Mouse (Mus musculus): ENCODE data around the gene Mief1. TPM values are rescaled to one million over a fixed set of nuclear protein-coding genes. Genes with fewer than 3 reads are reported as not detected.
A peak's percentile ranks its signal among the peaks of the same experiment; 100 is the strongest.

Mief1 gene
- polyA plus RNA-seq, 1 experiment from 2014 or later = 12.6 TPM

DNA sequence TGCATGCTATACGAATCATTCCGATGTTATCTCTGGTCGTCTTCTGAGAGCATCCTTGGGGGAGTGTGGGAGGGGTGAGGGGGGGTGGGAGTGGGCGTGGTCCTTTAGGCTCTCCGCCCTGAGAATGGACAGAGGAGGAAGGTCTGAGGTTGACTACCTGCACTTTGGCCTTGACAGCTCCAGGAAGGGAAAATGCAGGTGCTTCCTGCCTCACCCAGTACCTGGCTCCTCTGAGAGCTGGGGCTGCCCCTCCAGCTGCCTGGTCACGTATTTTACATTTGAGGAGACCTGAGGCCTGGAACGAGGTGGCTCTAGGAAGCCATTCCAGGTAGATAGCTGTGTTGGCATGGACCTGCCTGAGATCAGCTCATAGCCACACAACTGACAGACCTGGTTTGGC, 41.0 kb upstream of the Mief1 start:
- no peaks in the 10 kb centered on the region for H3K9me3 ChIP-seq (ENCODE audit: control insufficient read depth, low read length)
- H3K36me3 ChIP-seq (ENCODE audit: control insufficient read depth, insufficient read depth, low read length) = 0 out of 2 replicates have a peak, but pooled peaks cover 2% of the 10 kb centered on the region
- TF ChIP-seq CTCF (IDR thresholded peaks at IDR 0.05; ENCODE audit: low read depth) (no peak), EP300 (optimal IDR thresholded peaks at IDR 0.05) (no peak)
- H3K4me2 ChIP-seq (replicated peaks; ENCODE audit: low read depth) = no peak overlapping the region; the same call in 1 of the 2 replicates
- H3K27me3 ChIP-seq (ENCODE audit: control insufficient read depth, insufficient read depth, low read length) = no peaks in the 10 kb centered on the region
- peak; percentile 45; the same call in 1 of the 2 replicates for ATAC-seq (ENCODE audit: low FRiP score, low TSS enrichment)
- no peak overlapping the region for H3K4me3 ChIP-seq (ENCODE audit: low read depth, low read length)
- no peak overlapping the region for H3K9ac ChIP-seq (ENCODE audit: low read length)
- peak; percentile 50 for DNase-seq (ENCODE audit: low spot score)
- peaks cover 5% of the 10 kb centered on the region; the same call in 1 of the 2 replicates for H3K4me1 ChIP-seq (replicated peaks; ENCODE audit: control insufficient read depth, insufficient read depth)
- WGBS = 64% methylated on average over 7 of the region's 7 CpGs
- H3K27ac ChIP-seq (replicated peaks) = peak overlapping the region; percentile 69

DNA sequence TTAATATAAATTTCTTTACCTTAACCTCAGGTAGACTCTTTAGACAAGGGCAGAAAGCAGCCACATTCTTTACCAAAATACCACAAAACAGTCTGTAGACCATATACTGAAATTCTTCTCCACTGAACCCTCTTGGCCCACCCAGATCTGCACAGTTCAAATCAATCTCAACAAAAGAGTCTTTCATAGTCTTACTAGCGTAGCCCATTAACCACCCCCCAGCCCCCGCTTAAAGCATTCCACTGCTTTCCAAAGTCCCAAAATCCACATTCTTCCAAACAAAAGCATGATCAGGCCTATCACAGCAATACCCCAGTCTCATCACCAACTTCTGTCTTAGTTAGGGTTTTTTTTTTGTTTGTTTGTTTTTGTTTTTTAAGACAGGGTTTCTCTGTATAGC, 34.3 kb upstream of the Mief1 start:
- ATAC-seq (ENCODE audit: low FRiP score, low TSS enrichment) = no peak

DNA sequence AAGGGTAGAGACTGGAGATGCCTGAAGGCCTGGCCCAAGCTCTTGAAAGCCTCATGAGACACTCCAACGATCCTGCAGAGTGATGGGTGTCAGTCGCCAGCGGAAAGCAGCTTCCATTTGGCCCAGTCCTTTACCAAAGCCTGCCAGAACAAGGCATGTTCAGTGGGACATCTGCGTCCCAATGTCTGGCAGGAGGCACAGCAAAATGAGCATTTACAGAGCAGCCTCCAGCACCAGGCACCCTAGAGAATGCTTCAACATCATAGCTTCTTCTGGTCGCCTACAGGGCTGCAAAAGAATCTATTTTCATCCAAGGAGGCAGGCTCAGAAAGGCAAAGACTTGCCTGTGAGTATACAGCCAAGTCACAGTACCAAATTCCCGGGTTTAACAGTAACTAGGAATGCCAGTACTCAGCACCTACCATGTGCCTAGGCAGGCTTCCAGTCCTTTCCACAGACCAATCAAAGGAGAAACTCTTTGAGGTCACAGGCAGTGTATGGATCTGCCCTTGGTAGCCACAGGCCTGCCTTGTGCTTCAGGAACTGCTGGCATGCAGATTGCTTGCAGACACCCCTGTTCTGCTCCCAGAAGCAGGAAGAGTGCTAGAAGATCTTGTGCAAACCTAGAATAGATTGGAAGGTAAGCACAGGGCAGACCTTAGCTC, 31.6 kb upstream of the Mief1 start:
- no peak overlapping the region for H3K9ac ChIP-seq (ENCODE audit: low read length)
- H3K4me2 ChIP-seq (replicated peaks; ENCODE audit: low read depth) = no peak overlapping the region
- no peak overlapping the region for H3K4me3 ChIP-seq (ENCODE audit: low read depth, low read length)
- no peaks in the 10 kb centered on the region for H3K4me1 ChIP-seq (replicated peaks; ENCODE audit: control insufficient read depth, insufficient read depth)
- H3K27ac ChIP-seq (replicated peaks) = no peak overlapping the region
- no peak for ATAC-seq (ENCODE audit: low FRiP score, low TSS enrichment)
- WGBS = 87% methylated on average over 6 of the region's 6 CpGs
- peaks cover 5% of the 10 kb centered on the region; the same call in 1 of the 2 replicates for H3K36me3 ChIP-seq (ENCODE audit: control insufficient read depth, insufficient read depth, low read length)
- no peaks in the 10 kb centered on the region for H3K27me3 ChIP-seq (ENCODE audit: control insufficient read depth, insufficient read depth, low read length)
- DNase-seq (ENCODE audit: low spot score) = no peak
- TF ChIP-seq EP300 (optimal IDR thresholded peaks at IDR 0.05) = no peak
- no peak for TF ChIP-seq CTCF (IDR thresholded peaks at IDR 0.05; ENCODE audit: low read depth)
- no peaks in the 10 kb centered on the region for H3K9me3 ChIP-seq (ENCODE audit: control insufficient read depth, low read length)

More for the DNA sequence above, 34.3 kb upstream of the Mief1 start:
- Histone ChIP-seq H3K9ac (ENCODE audit: low read length) (no peak overlapping the region), H3K9me3 (ENCODE audit: control insufficient read depth, low read length) (no peaks in the 10 kb centered on the region), H3K27ac (replicated peaks) (no peak overlapping the region), H3K36me3 (ENCODE audit: control insufficient read depth, insufficient read depth, low read length) (0 out of 2 replicates have a peak, but pooled peaks cover 2% of the 10 kb centered on the region), H3K4me1 (replicated peaks; ENCODE audit: control insufficient read depth, insufficient read depth) (no peaks in the 10 kb centered on the region), H3K4me2 (replicated peaks; ENCODE audit: low read depth) (no peak overlapping the region), H3K27me3 (ENCODE audit: control insufficient read depth, insufficient read depth, low read length) (no peaks in the 10 kb centered on the region), H3K4me3 (ENCODE audit: low read depth, low read length) (no peak overlapping the region)
- WGBS = 82% methylated on average over 2 of the region's 2 CpGs
- TF ChIP-seq CTCF (IDR thresholded peaks at IDR 0.05; ENCODE audit: low read depth) = no peak
- no peak for TF ChIP-seq EP300 (optimal IDR thresholded peaks at IDR 0.05)
- DNase-seq (ENCODE audit: low spot score) = no peak

DNA sequence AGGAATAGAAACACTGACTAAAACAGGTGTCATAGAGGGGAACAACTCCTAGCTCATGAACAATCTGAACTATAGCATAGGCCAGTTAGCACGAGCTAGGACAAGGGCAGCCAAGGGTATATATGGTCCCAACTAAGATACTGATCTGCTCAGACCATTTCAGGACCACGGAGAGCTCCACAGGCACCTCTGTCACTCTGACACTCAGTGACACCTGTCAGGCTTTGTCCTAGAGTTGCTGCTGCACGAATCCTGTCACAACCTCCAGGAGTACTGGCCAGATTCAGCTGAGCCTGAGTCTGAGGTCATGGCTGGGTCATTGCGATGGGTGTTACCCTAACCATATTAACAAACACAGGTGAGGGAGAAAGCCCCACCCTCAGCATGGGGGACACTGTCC, 30.4 kb upstream of the Mief1 start:
- no peak for TF ChIP-seq CTCF (IDR thresholded peaks at IDR 0.05; ENCODE audit: low read depth)
- no peak for TF ChIP-seq EP300 (optimal IDR thresholded peaks at IDR 0.05)
- DNase-seq (ENCODE audit: low spot score) = peak; percentile 37
- H3K4me2 ChIP-seq (replicated peaks; ENCODE audit: low read depth) = no peak overlapping the region

DNA sequence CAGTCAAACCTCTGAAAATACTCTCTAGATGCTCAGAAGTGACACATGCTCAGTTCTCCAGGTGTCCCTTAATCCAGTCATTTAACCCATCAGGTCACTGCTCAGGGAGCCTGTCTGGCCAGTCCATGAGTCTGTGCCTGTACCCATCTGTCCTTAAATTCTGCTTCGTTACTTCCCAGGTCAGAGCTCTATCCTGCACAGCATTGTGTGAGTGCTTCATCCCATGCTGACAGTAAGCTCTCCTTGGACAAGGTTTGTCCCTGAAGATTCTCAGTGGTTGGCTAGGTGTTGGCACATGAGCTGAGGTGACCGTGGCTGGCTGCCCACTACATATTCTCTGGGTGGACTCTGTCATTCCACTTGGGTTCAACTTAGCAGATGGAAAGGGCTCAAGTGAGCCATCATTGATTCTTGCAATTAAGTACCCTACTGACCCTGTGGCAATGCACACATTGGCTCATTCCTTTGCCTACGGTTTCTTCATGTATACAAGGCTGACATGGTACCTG, 27.7 kb upstream of the Mief1 start:
- H3K36me3 ChIP-seq (ENCODE audit: control insufficient read depth, insufficient read depth, low read length) = peaks cover 2% of the 10 kb centered on the region; the same call in 1 of the 2 replicates
- no peaks in the 10 kb centered on the region for H3K4me1 ChIP-seq (replicated peaks; ENCODE audit: control insufficient read depth, insufficient read depth)
- H3K9ac ChIP-seq (ENCODE audit: low read length) = no peak overlapping the region
- no peak overlapping the region for H3K4me2 ChIP-seq (replicated peaks; ENCODE audit: low read depth)
- TF ChIP-seq CTCF (IDR thresholded peaks at IDR 0.05; ENCODE audit: low read depth) = no peak
- no peak for TF ChIP-seq EP300 (optimal IDR thresholded peaks at IDR 0.05)
- no peak overlapping the region for H3K4me3 ChIP-seq (ENCODE audit: low read depth, low read length)
- 82% methylated on average over 3 of the region's 3 CpGs for WGBS
- H3K27me3 ChIP-seq (ENCODE audit: control insufficient read depth, insufficient read depth, low read length) = no peaks in the 10 kb centered on the region
- no peaks in the 10 kb centered on the region for H3K9me3 ChIP-seq (ENCODE audit: control insufficient read depth, low read length)
- ATAC-seq (ENCODE audit: low FRiP score, low TSS enrichment) (no peak), DNase-seq (ENCODE audit: low spot score) (no peak)
- H3K27ac ChIP-seq (replicated peaks) = no peak overlapping the region

More for the DNA sequence above, 30.4 kb upstream of the Mief1 start:
- H3K9ac ChIP-seq (ENCODE audit: low read length) = no peak overlapping the region
- ATAC-seq (ENCODE audit: low FRiP score, low TSS enrichment) = peak; percentile 34; the same call in 1 of the 2 replicates
- no peak overlapping the region for H3K27ac ChIP-seq (replicated peaks)
- 27% methylated on average over 4 of the region's 4 CpGs for WGBS
- peaks cover 2% of the 10 kb centered on the region; the same call in 1 of the 2 replicates for H3K36me3 ChIP-seq (ENCODE audit: control insufficient read depth, insufficient read depth, low read length)
- no peaks in the 10 kb centered on the region for H3K27me3 ChIP-seq (ENCODE audit: control insufficient read depth, insufficient read depth, low read length)
- no peaks in the 10 kb centered on the region for H3K4me1 ChIP-seq (replicated peaks; ENCODE audit: control insufficient read depth, insufficient read depth)
- H3K4me3 ChIP-seq (ENCODE audit: low read depth, low read length) = no peak overlapping the region
- no peaks in the 10 kb centered on the region for H3K9me3 ChIP-seq (ENCODE audit: control insufficient read depth, low read length)

DNA sequence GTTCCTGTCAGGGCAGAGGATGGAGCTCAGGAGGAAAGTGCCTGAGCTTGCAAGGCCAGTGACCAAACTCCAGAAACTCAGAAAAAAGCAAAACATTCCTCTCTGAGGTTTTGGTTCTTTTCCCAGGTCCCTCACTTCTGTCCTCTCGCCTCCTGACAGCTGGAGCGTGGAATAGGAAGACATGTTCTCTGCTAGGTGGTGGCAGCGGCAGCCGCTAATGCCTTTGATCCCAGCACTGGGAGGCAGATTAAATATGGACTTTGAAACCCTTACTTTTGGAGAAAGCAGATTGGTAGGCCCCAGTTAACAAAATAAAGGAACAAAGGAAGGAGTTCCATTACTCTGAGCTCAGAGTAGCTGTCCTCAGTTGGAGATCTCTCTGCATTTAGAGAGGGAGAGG, 25.4 kb upstream of the Mief1 start:
- Histone ChIP-seq H3K4me2 (replicated peaks; ENCODE audit: low read depth) (no peak overlapping the region), H3K27ac (replicated peaks) (0 out of 2 replicates have a peak overlapping the region, but pooled peaks have one; percentile 9), H3K9ac (ENCODE audit: low read length) (no peak overlapping the region), H3K4me3 (ENCODE audit: low read depth, low read length) (no peak overlapping the region), H3K4me1 (replicated peaks; ENCODE audit: control insufficient read depth, insufficient read depth) (no peaks in the 10 kb centered on the region), H3K9me3 (ENCODE audit: control insufficient read depth, low read length) (no peaks in the 10 kb centered on the region), H3K27me3 (ENCODE audit: control insufficient read depth, insufficient read depth, low read length) (no peaks in the 10 kb centered on the region), H3K36me3 (ENCODE audit: control insufficient read depth, insufficient read depth, low read length) (peaks cover 2% of the 10 kb centered on the region; the same call in 1 of the 2 replicates)
- DNase-seq (ENCODE audit: low spot score) (peak; percentile 42), ATAC-seq (ENCODE audit: low FRiP score, low TSS enrichment) (no peak)
- TF ChIP-seq EP300 (optimal IDR thresholded peaks at IDR 0.05) = no peak
- no peak for TF ChIP-seq CTCF (IDR thresholded peaks at IDR 0.05; ENCODE audit: low read depth)
- WGBS = 24% methylated on average over 4 of the region's 4 CpGs
